Mouse (Mus musculus) MEL-GATA-1-ER (cell line): ENCODE results near the gene Arsg.

Experiments used
- DNase-seq: peaks from one replicate; pipeline ENCODE4 v3.0.0-alpha.2; 2012; ENCODE audit warnings: low read depth; ENCODE audit errors: extremely low read depth

The Arsg gene

GRCm38 (mm10) chr11:109494890-109495770 lies 22.0 kb downstream of the Arsg start:
- no peak for DNase-seq

GRCm38 (mm10) chr11:109495771-109496474 lies 22.7 kb downstream of the Arsg start:
- DNase-seq, result no peak

- no peak for DNase-seq
Observed at GRCm38 (mm10) chr11:109496475-109496993, 23.4 kb downstream of the Arsg start.

DNA sequence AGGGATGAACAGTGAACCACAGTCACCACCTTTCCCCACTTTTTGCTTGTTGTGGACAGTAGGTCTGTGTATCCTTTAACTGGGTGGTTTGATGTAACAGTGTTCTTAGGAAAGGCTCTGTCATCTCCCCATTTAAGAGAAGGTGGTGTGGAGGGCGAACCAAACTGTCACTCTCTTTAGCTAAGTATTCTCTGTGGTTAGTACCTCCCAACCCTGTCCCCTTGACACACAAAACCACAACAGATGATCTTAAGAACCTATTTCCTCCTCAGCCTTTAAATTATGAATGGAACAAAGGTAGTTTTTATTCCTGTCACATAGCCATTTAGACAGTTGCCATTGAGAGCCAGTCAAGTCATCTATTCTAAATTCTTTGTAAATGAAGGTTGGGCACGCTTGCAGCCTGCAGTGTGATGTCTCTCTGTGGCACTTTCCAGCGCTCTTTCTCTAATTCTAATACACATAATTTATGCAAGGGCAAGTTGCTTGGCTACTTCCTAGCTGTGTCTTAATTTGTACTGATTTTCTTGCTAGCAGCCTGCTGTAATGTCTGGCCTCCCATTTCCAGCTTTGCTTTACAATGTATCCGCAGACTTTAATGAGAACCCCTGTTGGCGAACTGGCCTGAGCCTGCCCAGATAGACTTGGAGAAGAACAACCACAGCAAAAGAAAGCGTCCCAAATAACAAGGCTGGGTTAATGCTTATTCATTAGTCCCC lies 24.0 kb downstream of the Arsg start:
- DNase-seq, result no peak

DNA sequence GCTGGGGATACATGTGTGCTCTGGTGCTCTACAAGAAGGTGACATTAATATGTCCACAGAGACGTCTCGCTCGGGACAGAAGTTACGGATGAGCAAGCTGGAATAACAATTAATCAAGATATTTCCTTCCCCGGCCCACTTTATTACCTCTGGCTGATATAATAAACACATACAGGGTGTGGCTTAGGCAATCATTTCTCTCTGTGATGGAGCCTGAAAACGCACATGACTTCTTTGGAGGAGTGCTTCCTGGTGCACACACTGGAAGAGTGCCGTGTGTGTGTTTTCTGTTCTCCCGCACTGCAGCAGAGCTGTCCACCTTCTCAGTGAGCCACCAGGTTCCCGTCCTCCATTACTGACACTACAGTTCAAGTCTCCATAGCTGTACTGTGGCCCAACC lies 24.8 kb downstream of the Arsg start:
- DNase-seq, result no peak

DNA sequence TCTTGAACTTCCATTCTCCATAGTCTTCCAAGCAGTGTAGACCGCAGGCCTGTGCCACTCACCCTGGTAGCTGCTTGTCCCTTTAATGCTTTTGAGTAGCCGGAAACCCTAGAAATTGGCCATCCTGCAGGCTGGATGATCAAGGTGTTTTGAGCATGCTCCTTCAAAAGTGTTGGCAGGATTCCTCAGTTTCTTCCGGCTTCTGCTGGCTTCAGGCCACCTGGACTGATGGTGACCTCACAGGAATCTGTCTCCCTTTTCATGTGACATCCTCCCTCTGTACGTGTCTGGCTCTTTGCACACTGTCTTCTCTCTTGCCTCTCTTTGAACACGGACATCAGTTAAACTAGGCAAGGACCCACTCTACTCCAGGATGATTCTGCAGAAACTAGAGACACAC lies 27.0 kb downstream of the Arsg start:
- no peak for DNase-seq

- DNase-seq, result no peak
Observed at GRCm38 (mm10) chr11:109504977-109505376, 31.8 kb downstream of the Arsg start.

DNA sequence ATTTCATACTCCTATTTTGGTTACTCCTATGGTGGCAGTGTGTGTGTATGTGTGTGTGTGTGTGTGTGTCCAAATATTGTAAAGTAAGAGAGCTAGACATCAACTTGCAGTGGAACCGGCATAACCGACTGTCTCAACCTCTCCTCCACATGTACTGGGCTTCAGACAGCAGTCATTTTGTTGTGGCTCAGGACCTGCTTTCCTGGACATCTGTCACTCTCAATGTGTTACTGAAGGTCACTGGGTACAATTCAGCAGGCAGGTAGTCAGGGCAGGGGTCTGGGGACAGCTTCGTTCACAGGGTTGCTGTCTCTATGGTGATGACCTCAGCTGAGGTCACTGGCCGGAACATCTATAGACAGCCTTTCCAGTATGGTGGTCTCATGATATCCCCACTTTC lies 32.6 kb downstream of the Arsg start:
- DNase-seq, result no peak

DNA sequence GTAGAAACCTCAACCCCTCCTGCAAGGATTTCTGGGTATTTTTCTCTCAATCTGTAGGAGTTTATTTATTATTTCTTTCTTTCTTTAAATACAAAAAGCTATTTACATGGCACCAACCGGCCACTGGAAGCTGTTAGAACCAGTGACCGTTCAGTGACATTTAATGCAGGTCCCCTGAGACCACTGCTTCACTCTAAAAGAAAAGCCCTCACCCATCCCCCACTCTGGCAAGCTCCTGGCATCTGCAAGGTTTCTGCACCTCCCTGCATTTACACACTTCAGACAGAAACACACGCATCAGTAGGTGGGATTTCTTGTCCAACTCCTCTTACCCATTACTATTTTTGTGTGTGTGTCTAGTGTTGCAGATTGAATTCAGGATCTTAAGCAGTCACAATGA lies 33.9 kb downstream of the Arsg start:
- no peak for DNase-seq

GRCm38 (mm10) chr11:109512995-109513675 lies 40.0 kb downstream of the Arsg start:
- no peak for DNase-seq

DNA sequence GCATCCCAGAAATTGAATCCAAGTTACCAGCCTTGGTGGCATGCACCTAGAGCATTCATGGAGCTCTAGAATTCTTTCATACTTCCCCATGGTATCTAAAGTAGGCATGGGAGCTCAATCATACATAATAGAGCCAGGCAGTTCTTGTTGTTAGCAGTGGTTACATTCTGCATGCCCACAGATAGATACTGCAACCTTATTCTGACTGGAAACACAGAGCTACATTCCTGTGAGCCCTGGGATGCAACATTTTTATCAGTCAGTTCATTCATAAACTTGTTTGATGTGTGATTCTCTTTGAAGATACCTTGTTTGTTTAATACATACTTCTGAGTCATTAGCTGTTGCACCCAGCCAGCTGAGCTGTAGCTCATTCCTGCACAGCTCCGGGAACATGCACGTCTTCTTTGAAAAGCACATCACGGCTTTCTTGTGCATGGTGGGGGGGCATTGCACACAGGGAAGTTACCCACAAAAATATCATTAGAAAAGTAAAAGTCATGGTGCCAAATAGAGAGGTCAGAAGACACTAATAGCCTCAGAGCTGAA lies 41.0 kb downstream of the Arsg start:
- DNase-seq, result no peak

DNA sequence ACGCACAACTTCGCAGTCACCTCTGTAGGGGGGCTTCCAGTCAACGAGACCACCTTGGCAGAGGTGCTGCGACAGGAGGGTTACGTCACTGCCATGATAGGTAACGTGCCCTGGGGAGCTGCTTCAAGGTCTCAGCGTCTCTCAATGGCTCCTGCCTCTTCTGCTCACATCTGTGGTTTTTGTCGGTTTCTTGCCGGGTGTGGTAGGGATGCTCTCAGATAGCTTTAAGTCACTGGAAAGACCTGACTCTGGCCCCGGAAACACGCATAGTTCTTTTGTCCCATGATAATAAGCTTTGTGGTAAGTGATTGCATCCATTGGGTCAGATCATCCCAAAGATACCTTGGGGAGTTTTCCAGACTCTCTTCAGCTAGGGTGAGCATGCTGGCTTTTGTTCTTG lies 44.2 kb downstream of the Arsg start:
- no peak for DNase-seq

DNA sequence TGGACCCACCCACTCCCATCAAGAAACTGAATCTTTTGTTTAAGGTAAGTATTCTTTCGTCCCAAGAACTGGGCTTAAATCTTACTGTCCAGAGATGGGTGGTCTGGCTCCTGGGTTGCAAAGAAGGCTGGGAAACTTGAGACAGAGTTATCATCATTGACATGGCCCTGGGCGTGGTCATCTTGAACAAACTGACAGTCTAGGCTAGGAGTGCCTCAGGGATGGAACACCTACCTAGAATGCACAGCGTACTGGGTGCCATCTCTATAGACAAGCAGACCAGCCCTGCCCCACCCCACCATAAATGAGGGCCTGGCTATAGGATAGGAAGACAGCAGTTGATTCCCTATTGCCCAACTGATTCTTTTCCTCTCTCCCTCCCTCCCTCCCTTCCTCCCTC lies 44.6 kb downstream of the Arsg start:
- no peak for DNase-seq

- no peak for DNase-seq
Observed at GRCm38 (mm10) chr11:109520958-109521357, 47.8 kb downstream of the Arsg start.

DNA sequence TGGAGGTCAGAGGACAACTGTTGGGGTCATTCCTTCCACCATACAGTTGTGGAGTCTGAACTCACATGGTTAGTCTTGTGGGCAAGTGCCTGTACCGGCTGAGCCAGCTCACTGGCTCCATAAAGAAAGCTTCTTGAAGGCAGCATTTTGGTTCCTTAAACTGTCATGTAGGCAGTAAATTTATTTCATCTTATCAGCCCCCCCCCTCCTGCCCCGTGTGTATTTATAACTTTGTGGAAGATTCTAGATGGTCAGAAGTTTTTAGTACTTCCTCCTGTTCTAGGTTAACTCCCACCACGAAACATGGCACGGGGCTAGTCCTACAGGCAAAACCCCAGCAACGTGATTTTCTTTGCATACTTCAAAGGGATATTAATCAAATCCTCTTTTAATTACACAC lies 51.7 kb downstream of the Arsg start:
- DNase-seq, result peak; percentile 10

GRCm38 (mm10) chr11:109525571-109525970 lies 52.4 kb downstream of the Arsg start:
- no peak for DNase-seq

- DNase-seq, result no peak
Observed at GRCm38 (mm10) chr11:109530030-109530429, 56.9 kb downstream of the Arsg start.

DNA sequence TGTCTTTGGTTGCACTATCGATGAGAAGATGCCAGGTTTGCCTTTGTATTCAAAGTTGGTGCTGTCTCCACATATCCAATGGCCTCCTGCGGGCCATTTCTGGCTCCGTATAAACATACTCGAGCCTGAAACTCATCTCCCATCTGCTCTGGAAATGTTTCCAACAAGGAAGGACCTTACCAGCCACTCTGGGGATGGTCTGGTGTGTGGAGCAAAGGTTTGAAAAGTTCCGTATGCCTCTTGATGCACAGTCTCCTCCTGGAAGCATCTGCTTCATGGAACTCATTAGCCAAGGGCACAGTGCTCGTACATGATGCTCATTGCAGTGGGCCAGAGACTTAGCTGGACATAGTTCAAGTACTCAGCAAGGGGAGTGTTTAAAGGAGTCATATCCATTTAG lies 62.8 kb downstream of the Arsg start:
- no peak for DNase-seq

DNA sequence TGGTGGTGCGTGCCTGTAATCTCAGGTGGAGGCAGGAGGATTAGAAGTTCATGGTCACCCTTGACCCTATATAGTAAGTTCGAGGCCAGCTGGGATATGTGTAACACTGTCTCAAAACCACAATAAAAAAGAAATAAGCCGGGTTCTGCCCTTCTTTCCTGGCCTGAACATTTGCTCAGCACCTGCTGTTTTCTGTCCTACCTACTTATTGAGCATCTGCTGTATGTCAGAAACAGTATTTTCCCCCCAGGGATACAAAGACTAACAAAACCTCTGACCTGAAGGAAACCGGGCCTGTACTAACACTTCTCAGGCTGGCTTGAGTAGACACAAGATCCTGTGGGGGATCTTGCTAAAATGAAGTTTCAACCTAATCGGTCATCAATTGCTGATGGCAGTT lies 63.8 kb downstream of the Arsg start:
- no peak for DNase-seq

- no peak for DNase-seq
Observed at GRCm38 (mm10) chr11:109539290-109539689, 66.1 kb downstream of the Arsg start.

- DNase-seq, result no peak
Observed at GRCm38 (mm10) chr11:109543466-109543865, 70.3 kb downstream of the Arsg start.
